ENCODE assay signal across 10 mouse cellular contexts in the genomic region with DNA sequence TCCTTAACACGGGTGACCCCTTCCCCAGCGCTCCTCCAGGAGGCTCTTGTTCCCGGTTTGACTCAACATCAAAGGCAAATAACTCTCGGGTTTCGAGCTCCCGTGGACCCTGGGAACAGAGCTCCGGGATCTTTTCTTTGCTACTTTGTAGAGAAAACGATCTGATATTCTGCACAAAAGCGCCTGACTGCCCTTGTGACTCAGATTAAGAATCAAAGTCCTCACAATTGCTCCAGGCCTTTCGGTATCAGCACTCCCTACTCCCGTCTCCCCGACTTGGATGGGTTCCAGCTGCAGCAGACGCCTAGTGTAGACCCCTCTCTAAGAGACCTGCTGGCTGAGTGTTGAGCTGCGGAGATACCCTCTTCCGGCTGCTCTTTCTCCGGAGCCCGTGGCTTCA. TPM values are rescaled to one million over a fixed set of nuclear protein-coding genes. Genes with fewer than 3 reads are reported as not detected.
DNase-seq lines count a peak whose midpoint lies in the region; ATAC-seq and TF ChIP-seq lines count a peak whose summit lies in the region.
"Had no signal": no experiment of that assay in that cellular context is flagged by ENCODE, and none has a peak within 500 bp of the region (broad histone marks: within the 10 kb centered on the region; RNA-seq: fewer than 3 reads in every experiment).

No protein-coding gene starts in this region.

- H3K4me1 ChIP-seq in kidney, postnatal 0 days (replicated peaks; ENCODE audit: insufficient read depth, low read length), result 0 out of 2 replicates have a peak, but pooled peaks cover 6% of the 10 kb centered on the region
- H3K4me1 ChIP-seq in stomach, postnatal 0 days (replicated peaks; ENCODE audit: control insufficient read depth, insufficient read depth), result no peaks in the 10 kb centered on the region; the same call in 1 of the 2 replicates

- intact Hi-C loops in left cerebral cortex, adult 2 months (cut with DNase I), result no loop called here

- ATAC-seq in kidney, postnatal 0 days (replicated peaks; ENCODE audit: low FRiP score, low read depth), result peak; percentile 69; the same call in 1 of the 2 replicates
- ATAC-seq in stomach, postnatal 0 days (ENCODE audit: low FRiP score, low TSS enrichment), result 0 out of 2 replicates have a peak, but pooled peaks have one; percentile 39

- no peak overlapping the region for H3K9ac ChIP-seq in kidney, postnatal 0 days (ENCODE audit: low read depth, low read length)
- no peak overlapping the region for H3K9ac ChIP-seq in stomach, postnatal 0 days (ENCODE audit: low read length)

- H3K27ac ChIP-seq in left cerebral cortex, adult 2 months, result peak overlapping the region; percentile 26; the same call in 1 of the 2 replicates
- peak overlapping the region; percentile 44; the same call in 1 of the 2 replicates for H3K27ac ChIP-seq in kidney, postnatal 0 days
- peak overlapping the region; percentile 49; the same call in 1 of the 2 replicates for H3K27ac ChIP-seq in stomach, postnatal 0 days (replicated peaks)

- H3K4me3 ChIP-seq in left cerebral cortex, adult 2 months, result no peak overlapping the region
- H3K4me3 ChIP-seq in kidney, postnatal 0 days (replicated peaks; ENCODE audit: low read depth, low read length), result no peak overlapping the region
- no peak overlapping the region for H3K4me3 ChIP-seq in stomach, postnatal 0 days (ENCODE audit: low read depth, low read length)

- H3K4me2 ChIP-seq in kidney, postnatal 0 days (ENCODE audit: low read length), result peak overlapping the region; percentile 25
- no peak overlapping the region; the same call in 1 of the 2 replicates for H3K4me2 ChIP-seq in stomach, postnatal 0 days (replicated peaks; ENCODE audit: low read depth)

- no peak for TF ChIP-seq EP300 in stomach, postnatal 0 days (optimal IDR thresholded peaks at IDR 0.05)

- no peaks in the 10 kb centered on the region for H3K36me3 ChIP-seq in kidney, postnatal 0 days (ENCODE audit: insufficient read depth, low read length)
- H3K36me3 ChIP-seq in stomach, postnatal 0 days (ENCODE audit: control insufficient read depth, insufficient read depth, low read length), result no peaks in the 10 kb centered on the region

- H3K27me3 ChIP-seq in kidney, postnatal 0 days (ENCODE audit: insufficient read depth, low read length), result no peaks in the 10 kb centered on the region
- no peaks in the 10 kb centered on the region for H3K27me3 ChIP-seq in stomach, postnatal 0 days (ENCODE audit: control insufficient read depth, insufficient read depth, low read length)

- TF ChIP-seq CTCF in left cerebral cortex, adult 2 months (IDR thresholded peaks at IDR 0.05), result no peak
- TF ChIP-seq CTCF in kidney, postnatal 0 days (IDR thresholded peaks at IDR 0.05; ENCODE audit: low read depth), result no peak
- no peak for TF ChIP-seq CTCF in stomach, postnatal 0 days (IDR thresholded peaks at IDR 0.05; ENCODE audit: low read depth)

- WGBS in kidney, postnatal 0 days, result 16% methylated on average over 17 of the region's 17 CpGs
- 18% methylated on average over 17 of the region's 17 CpGs for WGBS in stomach, postnatal 0 days

- DNase-seq in cerebellum, postnatal 14 days, result peak; percentile 15 to 30
- DNase-seq in cerebellum, postnatal 25 days, result no peak
- DNase-seq in left cerebral cortex, adult 2 months (ENCODE audit: extremely low spot score in 1 of 2, low spot score in 2 of 2), result no peak
- no peak for DNase-seq in left cerebral cortex, adult 8-10 months (ENCODE audit: low spot score in 2 of 2)
- no peak for DNase-seq in kidney, postnatal 0 days (ENCODE audit: low spot score)
- peak; percentile 60 for DNase-seq in stomach, postnatal 0 days (ENCODE audit: low spot score)
- DNase-seq in layer of hippocampus, adult 11-12 months (ENCODE audit: low spot score), result no peak
- DNase-seq in gastrocnemius, postnatal 4 days (ENCODE audit: low spot score in 2 of 2), result no peak
- DNase-seq: cerebellum, adult 8-10 months; gastrocnemius, postnatal 25 days had no signal

- H3K9me3 ChIP-seq in kidney, postnatal 0 days (replicated peaks; ENCODE audit: low read length), result no peaks in the 10 kb centered on the region
- no peaks in the 10 kb centered on the region for H3K9me3 ChIP-seq in stomach, postnatal 0 days (ENCODE audit: control insufficient read depth, low read length)

RNA-seq across cellular contexts. Expression of a gene that starts 33.1 kb away (rescaled TPM):
- total RNA-seq in left cerebral cortex, adult 2 months (2021), result 10 to 100 TPM; 36.7 to 36.9 TPM
- total RNA-seq in left cerebral cortex, adult 8-10 months (2022), result 10 to 100 TPM; 29.9 to 37.5 (median 32.7) TPM
- polyA plus RNA-seq in kidney, postnatal 0 days (2015; fragmentation: Nextera tagmentation; extraction: Ambion mirVana), result 74.3 and 76.7 TPM in 2 replicates
- polyA plus RNA-seq in stomach, postnatal 0 days (2015; fragmentation: Nextera tagmentation; extraction: Ambion mirVana), result 32.7 and 34.6 TPM in 2 replicates
- 10 to 100 TPM; 50.2 to 67.5 TPM for total RNA-seq in gastrocnemius, postnatal 4 days (2021)

Comparison
In these comparisons a context has a peak if more than half of its experiments do, and no peak if none do; other contexts are left out.
1. DNase-seq: peak in cerebellum, postnatal 14 days (2 of 2) and stomach, postnatal 0 days (single experiment); none in cerebellum, postnatal 25 days (0 of 2), left cerebral cortex, adult 2 months (0 of 2), left cerebral cortex, adult 8-10 months (0 of 2), kidney, postnatal 0 days (single experiment), layer of hippocampus, adult 11-12 months (single experiment) and gastrocnemius, postnatal 4 days (0 of 2).
2. Peak in every context shown above with its lines, with median percentiles within 50 percentile points of each other: H3K27ac ChIP-seq.